Mouse (Mus musculus) heart, embryonic 16.5 days (tissue): ENCODE measurements around the gene Eri3. TPM values are rescaled to one million over a fixed set of nuclear protein-coding genes. Genes with fewer than 3 reads are reported as not detected.

ENCODE experiments used
- ATAC-seq: fragments of 200-750 bp; cut with Nextera tagmentation; replicated peaks from 2 replicates; pipeline ENCODE4 v1.8.0; 2017; ENCODE audit warnings: moderate number of reproducible peaks; ENCODE audit not compliant: insufficient read depth, low FRiP score; ENCODE audit errors: extremely low read depth
- H3K27ac ChIP-seq: fragments of 300-500 bp; sonication (generic); 2 replicates; pipeline ENCODE4 v1.5.1; 2014; ENCODE audit warnings: mild to moderate bottlenecking, low read length, control low read depth, moderate library complexity
- H3K27me3 ChIP-seq: fragments of 300-500 bp; sonication (generic); 2 replicates; pipeline ENCODE4 v1.6.1; 2014; ENCODE audit warnings: low read length, mixed read lengths; ENCODE audit not compliant: control insufficient read depth, insufficient read depth
- H3K36me3 ChIP-seq: fragments of 300-500 bp; sonication (generic); 2 replicates; pipeline ENCODE4 v1.6.1; 2014; ENCODE audit not compliant: control insufficient read depth, insufficient read depth
- H3K4me1 ChIP-seq: fragments of 300-500 bp; sonication (generic); 2 replicates; pipeline ENCODE4 v1.6.1; 2014; ENCODE audit warnings: low read length, mixed read lengths; ENCODE audit not compliant: control insufficient read depth, insufficient read depth
- H3K4me2 ChIP-seq: fragments of 300-500 bp; sonication (generic); 2 replicates; pipeline ENCODE4 v1.6.1; 2014; ENCODE audit warnings: low read depth, mild to moderate bottlenecking, control low read depth, low read length
- H3K4me3 ChIP-seq: fragments of 300-500 bp; sonication (generic); 2 replicates; pipeline ENCODE4 v1.5.1; 2014; ENCODE audit warnings: mild to moderate bottlenecking, control low read depth, low read length
- H3K9ac ChIP-seq: fragments of 300-500 bp; sonication (generic); 2 replicates; pipeline ENCODE4 v1.6.1; 2014; ENCODE audit warnings: low read length, control low read depth
- H3K9me3 ChIP-seq: fragments of 300-500 bp; sonication (generic); replicated peaks from 2 replicates; pipeline ENCODE4 v1.6.1; 2016; ENCODE audit warnings: low read length; ENCODE audit not compliant: control insufficient read depth
- WGBS: fragments of 180-500 bp; shearing (Covaris S2); extraction: QIAGEN DNeasy Blood & Tissue Kit; methylation state at CpG from one replicate; pipeline ENCODE4 v1.1.7; 2014; 5-methylcytosine and 5-hydroxymethylcytosine counted together
- polyA plus RNA-seq: library from polyadenylated mRNA; unstranded; fragments of >200 nt; fragmentation: Nextera tagmentation; extraction: Ambion mirVana; gene quantifications from 2 replicates; pipeline ENCODE4 v1.2.1, GENCODE M21; 2015

Gene Eri3
- polyA plus RNA-seq, 1 experiment from 2014 or later, result 93.5 TPM

DNA sequence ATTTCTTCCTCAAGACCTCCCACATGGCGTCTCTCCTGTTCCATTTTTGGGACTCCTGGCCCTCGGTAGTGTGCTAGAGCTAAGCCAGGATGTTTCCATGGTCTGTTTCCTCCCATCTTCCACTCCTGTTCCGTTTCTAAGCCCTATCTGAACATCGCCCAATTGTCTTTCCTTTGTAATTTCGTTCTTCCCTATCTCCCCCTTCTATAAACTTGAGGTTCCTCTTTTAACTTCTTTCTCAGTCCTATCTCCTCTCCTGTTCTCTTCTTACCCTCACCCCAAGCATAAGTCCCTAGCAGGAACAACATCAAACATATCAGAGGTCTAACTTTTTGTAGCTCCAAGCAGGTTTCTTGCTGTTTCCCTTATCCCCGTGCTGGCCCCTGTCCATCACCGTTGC lies 13.2 kb upstream of the Eri3 start:
- H3K27ac ChIP-seq, result no peak overlapping the region
- no peaks in the 10 kb centered on the region for H3K27me3 ChIP-seq
- H3K4me2 ChIP-seq, result no peak overlapping the region
- ATAC-seq, result no peak
- no peaks in the 10 kb centered on the region for H3K36me3 ChIP-seq
- no peak overlapping the region for H3K9ac ChIP-seq
- 67% methylated on average over 7 of the region's 7 CpGs for WGBS
- no peaks in the 10 kb centered on the region for H3K4me1 ChIP-seq
- H3K9me3 ChIP-seq, result no peaks in the 10 kb centered on the region
- H3K4me3 ChIP-seq, result no peak overlapping the region

DNA sequence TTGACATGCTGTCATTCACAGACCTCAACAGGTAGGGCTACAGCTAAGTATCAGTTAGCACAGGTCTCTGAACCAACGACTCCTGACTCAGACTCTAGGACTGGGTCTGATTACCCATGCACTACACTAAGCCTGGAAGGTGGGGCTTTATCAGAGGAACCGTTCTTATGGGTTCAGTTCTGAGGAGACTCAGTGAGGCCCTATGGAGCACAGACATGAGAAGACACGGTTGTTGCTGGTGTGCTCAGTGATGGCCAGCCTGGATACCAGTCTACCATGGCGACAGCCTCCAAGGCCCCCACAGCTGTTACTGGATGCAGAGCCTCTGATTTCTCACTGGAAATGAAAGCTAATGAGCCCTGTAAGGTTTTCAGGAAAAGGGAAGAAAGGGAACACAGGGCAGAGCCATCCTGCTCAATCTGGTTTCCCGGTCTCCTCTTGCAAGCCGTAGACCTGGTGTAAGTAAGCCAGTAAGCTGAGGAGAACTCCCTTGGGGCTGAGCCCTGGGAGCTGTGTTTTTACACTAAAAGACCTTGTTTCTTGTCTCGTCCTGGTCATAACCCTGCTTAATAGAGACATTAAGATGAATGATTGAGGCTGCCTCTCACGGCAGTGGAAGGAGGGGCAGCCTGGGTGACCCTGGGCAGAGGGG lies 10.7 kb upstream of the Eri3 start:
- Histone ChIP-seq H3K4me1 (no peaks in the 10 kb centered on the region), H3K9me3 (no peaks in the 10 kb centered on the region), H3K4me3 (no peak overlapping the region), H3K36me3 (no peaks in the 10 kb centered on the region), H3K9ac (no peak overlapping the region), H3K27ac (no peak overlapping the region), H3K4me2 (no peak overlapping the region), H3K27me3 (no peaks in the 10 kb centered on the region)
- 73% methylated on average over 8 of the region's 8 CpGs for WGBS
- no peak for ATAC-seq

DNA sequence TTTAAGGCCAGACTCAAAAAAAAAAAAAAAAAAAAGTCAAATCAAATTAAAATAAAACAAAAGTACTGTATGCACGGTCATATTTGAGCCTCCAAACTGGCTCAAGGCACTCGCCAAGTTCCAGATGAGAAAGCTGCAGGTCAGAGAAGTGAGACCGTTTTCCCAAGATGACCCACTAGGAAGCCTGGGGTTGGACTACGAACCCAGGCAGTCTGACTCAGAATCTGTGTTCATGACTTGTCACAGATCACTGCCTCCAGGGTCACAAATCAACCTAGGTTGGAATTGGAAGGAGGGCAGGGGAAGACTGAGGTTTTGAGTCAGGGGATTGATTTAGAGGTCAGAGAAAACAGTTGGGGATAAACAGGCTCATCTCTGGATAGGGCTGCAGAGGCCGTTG lies 9.6 kb upstream of the Eri3 start:
- H3K27ac ChIP-seq, result no peak overlapping the region
- no peaks in the 10 kb centered on the region for H3K4me1 ChIP-seq
- no peak overlapping the region for H3K4me2 ChIP-seq
- 77% methylated on average over 5 of the region's 5 CpGs for WGBS
- H3K9ac ChIP-seq, result no peak overlapping the region
- no peaks in the 10 kb centered on the region for H3K9me3 ChIP-seq
- no peak for ATAC-seq
- no peaks in the 10 kb centered on the region for H3K36me3 ChIP-seq
- H3K27me3 ChIP-seq, result no peaks in the 10 kb centered on the region
- no peak overlapping the region for H3K4me3 ChIP-seq

DNA sequence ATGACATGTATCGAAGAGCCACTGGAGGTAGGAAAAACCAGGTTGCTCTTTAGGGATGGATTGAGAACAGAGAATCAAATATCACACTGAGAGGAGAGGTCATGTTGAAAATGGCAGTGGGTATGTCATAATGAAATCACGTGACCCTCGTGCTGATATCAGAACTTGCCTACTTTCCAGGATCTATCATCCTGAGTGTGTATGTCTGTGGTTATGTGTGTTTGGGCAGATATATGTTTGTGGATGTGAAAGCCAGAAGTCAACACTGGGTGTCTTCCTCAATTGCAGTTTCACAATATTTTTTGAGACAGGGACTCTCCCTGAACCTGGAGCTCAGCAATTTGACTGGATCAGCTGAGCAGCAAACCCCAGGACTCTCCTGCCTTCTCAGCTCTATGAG lies 4.7 kb upstream of the Eri3 start:
- 83% methylated on average over 3 of the region's 3 CpGs for WGBS
- no peak overlapping the region for H3K27ac ChIP-seq
- H3K9me3 ChIP-seq, result no peaks in the 10 kb centered on the region
- no peaks in the 10 kb centered on the region for H3K4me1 ChIP-seq
- no peak overlapping the region for H3K4me3 ChIP-seq
- no peaks in the 10 kb centered on the region for H3K36me3 ChIP-seq
- H3K4me2 ChIP-seq, result no peak overlapping the region
- no peak overlapping the region for H3K9ac ChIP-seq
- no peak for ATAC-seq
- H3K27me3 ChIP-seq, result no peaks in the 10 kb centered on the region

DNA sequence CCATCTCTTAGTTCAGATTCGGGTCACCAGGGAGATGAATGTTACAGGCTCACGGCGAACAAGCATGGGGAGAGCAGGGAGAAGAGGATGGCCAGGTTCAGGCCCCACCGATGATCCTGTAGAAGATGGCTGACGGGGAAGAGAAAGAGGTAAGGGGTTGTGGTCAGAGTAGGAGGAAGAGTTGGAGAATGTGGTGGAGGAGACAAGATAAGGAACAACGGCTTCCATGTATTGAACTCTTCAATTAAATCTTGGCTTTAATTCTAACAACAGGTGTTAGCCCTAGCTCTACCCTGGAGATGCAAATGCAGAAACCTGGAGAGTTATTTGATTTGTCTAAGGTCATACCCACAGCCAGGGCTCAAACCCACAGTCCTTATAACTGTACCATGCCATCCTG lies 3.5 kb upstream of the Eri3 start:
- ATAC-seq, result no peak

DNA sequence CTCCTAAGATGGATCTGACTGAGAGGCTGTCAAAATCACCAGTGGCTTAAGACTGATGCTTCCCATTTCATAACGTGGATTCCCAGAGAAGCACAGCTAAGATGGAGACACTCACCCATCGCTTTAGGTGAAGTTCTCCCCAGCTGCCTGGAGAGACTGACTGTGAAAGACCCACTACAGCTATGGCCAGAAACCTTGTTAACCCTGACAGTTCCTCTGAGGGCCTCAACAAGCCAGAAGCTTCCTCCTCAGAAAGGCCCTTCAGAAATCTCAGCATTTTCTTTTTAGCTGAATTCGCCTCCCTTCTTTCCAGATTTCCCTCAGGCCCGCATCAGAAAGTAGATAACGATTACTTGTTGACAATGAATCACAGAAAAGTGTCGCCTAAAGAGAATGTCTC lies 589 bp upstream of the Eri3 start:
- ATAC-seq, result no peak
- WGBS, result 45% methylated on average over 6 of the region's 6 CpGs
- Histone ChIP-seq H3K4me2 (peak overlapping the region; percentile 36), H3K4me1 (peaks cover 13% of the 10 kb centered on the region), H3K27ac (no peak overlapping the region), H3K36me3 (no peaks in the 10 kb centered on the region), H3K27me3 (no peaks in the 10 kb centered on the region), H3K4me3 (no peak overlapping the region), H3K9ac (no peak overlapping the region), H3K9me3 (no peaks in the 10 kb centered on the region)

More for the DNA sequence above, 3.5 kb upstream of the Eri3 start:
- Histone ChIP-seq H3K36me3 (no peaks in the 10 kb centered on the region), H3K9me3 (no peaks in the 10 kb centered on the region), H3K4me1 (peaks cover 9% of the 10 kb centered on the region), H3K27me3 (no peaks in the 10 kb centered on the region), H3K4me3 (no peak overlapping the region), H3K9ac (no peak overlapping the region), H3K27ac (no peak overlapping the region), H3K4me2 (no peak overlapping the region)
- WGBS, result 83% methylated on average over 6 of the region's 6 CpGs

DNA sequence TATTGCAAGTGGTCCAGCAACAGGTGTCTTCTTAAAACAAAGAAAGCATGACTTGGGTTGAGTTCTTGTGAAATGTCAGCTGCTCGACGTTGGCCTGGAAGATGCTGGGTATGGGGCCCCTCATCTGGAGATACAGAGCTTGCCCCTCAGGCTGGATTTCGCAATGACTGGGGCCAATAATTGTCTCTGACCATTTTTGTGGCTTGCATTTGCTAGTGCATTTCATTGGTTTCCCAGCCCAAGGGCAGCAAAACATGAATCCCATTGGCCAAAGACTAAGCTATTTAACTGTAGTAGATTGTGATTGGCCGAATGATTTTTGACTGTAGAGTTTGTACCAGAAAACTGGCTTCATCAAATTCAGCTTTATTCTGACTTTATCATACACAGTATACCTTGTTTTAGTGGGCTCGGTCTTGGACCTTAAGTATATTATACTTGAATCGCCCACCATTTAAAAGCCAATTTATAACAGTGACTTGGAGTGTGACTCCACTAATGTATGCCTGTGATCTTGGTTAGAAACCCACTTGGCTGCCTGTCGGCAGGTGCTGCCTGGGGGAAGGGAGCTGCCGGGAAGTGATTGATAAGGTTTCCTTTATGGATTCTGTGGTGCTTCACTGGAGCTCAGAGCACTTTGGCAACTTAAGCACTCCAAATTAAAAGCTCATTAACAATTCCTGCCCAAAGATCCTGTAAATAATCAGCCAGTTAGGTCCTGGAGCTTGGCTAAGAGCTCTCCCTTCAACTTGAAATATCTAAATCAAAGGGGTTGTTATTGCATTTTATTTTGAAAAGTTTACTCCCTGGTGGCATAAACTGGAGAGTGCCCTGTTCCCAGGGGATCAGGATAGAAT lies 1.2 kb downstream of the Eri3 start:
- Histone ChIP-seq H3K9me3 (no peaks in the 10 kb centered on the region), H3K9ac (peak overlapping the region; percentile 90), H3K27me3 (no peaks in the 10 kb centered on the region), H3K4me1 (peaks cover 13% of the 10 kb centered on the region), H3K4me2 (peak overlapping the region; percentile 90), H3K4me3 (peak overlapping the region; percentile 92), H3K27ac (no peak overlapping the region), H3K36me3 (no peaks in the 10 kb centered on the region)
- 52% methylated on average over 8 of the region's 8 CpGs for WGBS
- no peak for ATAC-seq

DNA sequence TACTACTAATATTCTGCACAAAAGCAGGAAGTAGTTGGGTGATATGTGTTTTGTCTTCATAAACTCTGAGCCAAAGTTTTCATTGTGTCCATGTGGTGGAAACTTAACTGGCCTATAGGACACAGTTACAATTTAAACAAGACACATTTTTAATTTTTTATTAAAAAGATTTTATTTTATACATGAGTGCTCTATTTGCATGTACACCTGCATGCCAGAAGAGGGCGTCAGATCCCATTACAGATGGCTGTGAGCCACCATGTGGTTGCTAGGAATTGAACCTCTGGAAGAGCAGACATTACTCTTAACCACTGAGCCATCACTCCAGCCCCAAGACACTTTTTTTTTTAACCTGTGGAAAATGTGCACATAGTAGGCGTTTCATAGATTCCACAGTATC lies 5.3 kb downstream of the Eri3 start:
- H3K4me2 ChIP-seq, result no peak overlapping the region
- no peak overlapping the region for H3K9ac ChIP-seq
- H3K27me3 ChIP-seq, result no peaks in the 10 kb centered on the region
- peaks cover 21% of the 10 kb centered on the region for H3K4me1 ChIP-seq
- no peak overlapping the region for H3K4me3 ChIP-seq
- no peak for ATAC-seq
- H3K27ac ChIP-seq, result no peak overlapping the region
- H3K9me3 ChIP-seq, result no peaks in the 10 kb centered on the region
- WGBS, result 60% methylated on average over 2 of the region's 2 CpGs
- no peaks in the 10 kb centered on the region for H3K36me3 ChIP-seq

DNA sequence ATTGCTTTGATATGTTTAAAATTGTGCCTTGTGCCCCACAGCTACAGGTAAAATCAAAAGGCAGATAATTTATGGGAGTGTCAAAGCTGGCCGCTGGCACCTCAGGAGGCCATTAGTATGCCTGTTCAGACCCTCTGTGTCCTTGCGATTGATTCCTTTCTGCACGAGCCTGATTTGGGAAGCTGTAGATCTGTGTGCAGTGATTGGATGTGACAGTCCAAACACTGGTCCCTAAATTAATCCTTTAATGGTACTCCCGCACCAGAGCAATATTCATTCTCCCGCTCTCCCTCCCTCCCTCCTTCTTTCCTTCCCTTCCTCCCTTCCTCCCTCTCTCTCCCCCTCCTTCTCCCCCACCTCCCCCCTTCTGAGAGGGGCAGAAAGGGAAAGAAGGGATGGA lies 6.2 kb downstream of the Eri3 start:
- Histone ChIP-seq H3K9ac (no peak overlapping the region), H3K36me3 (no peaks in the 10 kb centered on the region), H3K4me1 (peaks cover 14% of the 10 kb centered on the region), H3K4me2 (no peak overlapping the region), H3K27ac (no peak overlapping the region), H3K27me3 (no peaks in the 10 kb centered on the region), H3K4me3 (no peak overlapping the region), H3K9me3 (no peaks in the 10 kb centered on the region)
- WGBS, result 61% methylated on average over 5 of the region's 5 CpGs
- no peak for ATAC-seq
